Mouse (Mus musculus): Measurements from ENCODE around the gene Cic. TPM values are rescaled to one million over a fixed set of nuclear protein-coding genes. Genes with fewer than 3 reads are reported as not detected.

Cic gene
- polyA plus RNA-seq, 2 experiments: 48.9 to 155 TPM

GRCm38 (mm10) chr7:25313325-25313724 lies 45.8 kb downstream of the Cic start:
- no peak overlapping the region for H3K27ac ChIP-seq (replicated peaks; ENCODE audit: low read depth, low read length)
- WGBS: 42% methylated on average over 7 of the region's 7 CpGs
- H3K36me3 ChIP-seq (ENCODE audit: control insufficient read depth, insufficient read depth, low read length): no peaks in the 10 kb centered on the region
- no peak overlapping the region for H3K4me2 ChIP-seq (replicated peaks; ENCODE audit: low read depth, low read length, severe bottlenecking)
- no peaks in the 10 kb centered on the region for H3K9me3 ChIP-seq (ENCODE audit: control insufficient read depth, low read length)
- ATAC-seq (ENCODE audit: low FRiP score, low read depth) (no peak), DNase-seq (ENCODE audit: low spot score) (no peak)
- H3K9ac ChIP-seq (ENCODE audit: low read depth, low read length, severe bottlenecking): no peak overlapping the region
- peaks cover 31% of the 10 kb centered on the region for H3K27me3 ChIP-seq (ENCODE audit: control insufficient read depth, insufficient read depth, low read length)
- H3K4me3 ChIP-seq (replicated peaks; ENCODE audit: low read length): no peak overlapping the region
- no peak for TF ChIP-seq POLR2A (IDR thresholded peaks at IDR 0.05; ENCODE audit: borderline replicate concordance, extremely low read depth, insufficient read depth, insufficient read length)
- peaks cover 11% of the 10 kb centered on the region for H3K4me1 ChIP-seq (ENCODE audit: control insufficient read depth, insufficient read depth, low read length)

- WGBS: 2% methylated on average over 45 of the region's 51 CpGs
- ATAC-seq (ENCODE audit: low FRiP score, low read depth) (no peak), DNase-seq (ENCODE audit: low spot score) (no peak)
- peak overlapping the region; percentile 82 for H3K4me2 ChIP-seq (replicated peaks; ENCODE audit: low read depth, low read length, severe bottlenecking)
- H3K27ac ChIP-seq (replicated peaks; ENCODE audit: low read depth, low read length): no peak overlapping the region
- peak overlapping the region; percentile 51 for H3K9ac ChIP-seq (ENCODE audit: low read depth, low read length, severe bottlenecking)
- H3K9me3 ChIP-seq (ENCODE audit: control insufficient read depth, low read length): no peaks in the 10 kb centered on the region
- no peaks in the 10 kb centered on the region for H3K36me3 ChIP-seq (ENCODE audit: control insufficient read depth, insufficient read depth, low read length)
- peaks cover 31% of the 10 kb centered on the region for H3K27me3 ChIP-seq (ENCODE audit: control insufficient read depth, insufficient read depth, low read length)
- H3K4me1 ChIP-seq (ENCODE audit: control insufficient read depth, insufficient read depth, low read length): peaks cover 11% of the 10 kb centered on the region
- no peak for TF ChIP-seq POLR2A (IDR thresholded peaks at IDR 0.05; ENCODE audit: borderline replicate concordance, extremely low read depth, insufficient read depth, insufficient read length)
- H3K4me3 ChIP-seq (replicated peaks; ENCODE audit: low read length): peak overlapping the region; percentile 70
These were observed 47.3 kb downstream of the Cic start for GRCm38 (mm10) chr7:25314606-25315305.

GRCm38 (mm10) chr7:25315306-25316041 lies 48.0 kb downstream of the Cic start:
- Histone ChIP-seq H3K4me1 (ENCODE audit: control insufficient read depth, insufficient read depth, low read length) (peaks cover 11% of the 10 kb centered on the region), H3K27ac (replicated peaks; ENCODE audit: low read depth, low read length) (no peak overlapping the region), H3K9me3 (ENCODE audit: control insufficient read depth, low read length) (no peaks in the 10 kb centered on the region), H3K9ac (ENCODE audit: low read depth, low read length, severe bottlenecking) (peak overlapping the region; percentile 51), H3K27me3 (ENCODE audit: control insufficient read depth, insufficient read depth, low read length) (peaks cover 31% of the 10 kb centered on the region), H3K36me3 (ENCODE audit: control insufficient read depth, insufficient read depth, low read length) (no peaks in the 10 kb centered on the region), H3K4me2 (replicated peaks; ENCODE audit: low read depth, low read length, severe bottlenecking) (peak overlapping the region; percentile 82), H3K4me3 (replicated peaks; ENCODE audit: low read length) (peak overlapping the region; percentile 70)
- DNase-seq (ENCODE audit: low spot score): no peak
- ATAC-seq (ENCODE audit: low FRiP score, low read depth): no peak
- no peak for TF ChIP-seq POLR2A (IDR thresholded peaks at IDR 0.05; ENCODE audit: borderline replicate concordance, extremely low read depth, insufficient read depth, insufficient read length)
- WGBS: under 1% methylated on average over 47 of the region's 69 CpGs

GRCm38 (mm10) chr7:25316532-25317445 lies 49.3 kb downstream of the Cic start, which contains the start of gene Megf8:
Gene Megf8, plus strand, starts transcription at chr7:25317164.
- Histone ChIP-seq H3K4me3 (replicated peaks; ENCODE audit: low read length) (peak within 1 kb of the TSS; percentile 70), H3K27me3 (ENCODE audit: control insufficient read depth, insufficient read depth, low read length) (peaks cover 31% of the 10 kb centered on the region), H3K36me3 (ENCODE audit: control insufficient read depth, insufficient read depth, low read length) (no peaks in the 10 kb centered on the region), H3K9ac (ENCODE audit: low read depth, low read length, severe bottlenecking) (peak within 1 kb of the TSS; percentile 69), H3K9me3 (ENCODE audit: control insufficient read depth, low read length) (no peaks in the 10 kb centered on the region), H3K27ac (replicated peaks; ENCODE audit: low read depth, low read length) (peak within 1 kb of the TSS; percentile 81), H3K4me2 (replicated peaks; ENCODE audit: low read depth, low read length, severe bottlenecking) (peak within 1 kb of the TSS; percentile 98), H3K4me1 (ENCODE audit: control insufficient read depth, insufficient read depth, low read length) (peaks cover 19% of the 10 kb centered on the region)
- peak; percentile 29; the same call in 1 of the 2 replicates for TF ChIP-seq POLR2A (IDR thresholded peaks at IDR 0.05; ENCODE audit: borderline replicate concordance, extremely low read depth, insufficient read depth, insufficient read length)
- DNase-seq (ENCODE audit: low spot score): peak; percentile 100
- peak; percentile 98 for ATAC-seq (ENCODE audit: low FRiP score, low read depth)
- under 1% methylated on average over 52 of the region's 52 CpGs for WGBS

All from limb, embryonic 14.5 days (tissue).